Mouse (Mus musculus): ENCODE data around the gene Atg9a.
A peak's percentile ranks its signal among the peaks of the same experiment; 100 is the strongest.

- TF ChIP-seq POLR2A (IDR thresholded peaks at IDR 0.05; ENCODE audit: borderline replicate concordance, extremely low read depth, insufficient read depth, insufficient read length, poor library complexity, severe bottlenecking) = peak; percentile 5; the same call in 1 of the 2 replicates
- TF ChIP-seq CTCF (IDR thresholded peaks at IDR 0.05; ENCODE audit: borderline replicate concordance, extremely low read depth, insufficient read depth, insufficient read length) = no peak
These were observed at the start of gene Atg9a, which contains the start of gene Ankzf1 for GRCm38 (mm10) chr1:75191622-75192402.

All from brain, embryonic 14.5 days (tissue).